8 mouse cellular contexts compared by ENCODE assay signal in genomic region chr7:45759400-45759799, GRCm38 (mm10). TPM values are rescaled to one million over a fixed set of nuclear protein-coding genes. Genes with fewer than 3 reads are reported as not detected.
DNase-seq lines count a peak whose midpoint lies in the region; ATAC-seq and TF ChIP-seq lines count a peak whose summit lies in the region.

No protein-coding gene starts in this region.

- H3K4me3 ChIP-seq in embryonic facial prominence, embryonic 13.5 days = peak overlapping the region; percentile 21
- H3K4me3 ChIP-seq in kidney, embryonic 16.5 days (ENCODE audit: low read length) = peak overlapping the region; percentile 30
- H3K4me3 ChIP-seq in lung, postnatal 0 days (ENCODE audit: low read depth, low read length) = no peak overlapping the region

- DNase-seq in Muller cell, postnatal 12 days (ENCODE audit: inconsistent ontology term) = peak; percentile 66
- DNase-seq in lung, postnatal 0 days (ENCODE audit: low spot score) = peak; percentile 74
- peak; percentile 66 for DNase-seq in thymus, postnatal 0 days (ENCODE audit: low spot score)
- no peak for DNase-seq in yolk sac, embryonic 10.5 days (ENCODE audit: low spot score)
- no peak for DNase-seq in adrenal gland, postnatal 4 days (ENCODE audit: low spot score in 2 of 2)
- DNase-seq in layer of hippocampus, adult 9-10 months (ENCODE audit: low spot score) = no peak

- TF ChIP-seq CTCF in lung, postnatal 0 days (IDR thresholded peaks at IDR 0.05) = peak; percentile 56

- peaks cover 30% of the 10 kb centered on the region for H3K27me3 ChIP-seq in embryonic facial prominence, embryonic 13.5 days
- H3K27me3 ChIP-seq in kidney, embryonic 16.5 days (ENCODE audit: insufficient read depth, low read length) = peaks cover 21% of the 10 kb centered on the region
- H3K27me3 ChIP-seq in lung, postnatal 0 days (replicated peaks; ENCODE audit: insufficient read depth, low read length) = no peaks in the 10 kb centered on the region

- H3K27ac ChIP-seq in embryonic facial prominence, embryonic 13.5 days = peak overlapping the region; percentile 7; the same call in 1 of the 2 replicates
- no peak overlapping the region for H3K27ac ChIP-seq in kidney, embryonic 16.5 days (ENCODE audit: low read length)
- no peak overlapping the region for H3K27ac ChIP-seq in lung, postnatal 0 days (ENCODE audit: low read length)

- H3K4me1 ChIP-seq in embryonic facial prominence, embryonic 13.5 days = peaks cover 12% of the 10 kb centered on the region
- H3K4me1 ChIP-seq in kidney, embryonic 16.5 days (ENCODE audit: insufficient read depth, low read length) = peaks cover 5% of the 10 kb centered on the region; the same call in 1 of the 2 replicates
- no peaks in the 10 kb centered on the region for H3K4me1 ChIP-seq in lung, postnatal 0 days (ENCODE audit: insufficient read depth, low read depth, low read length)

- no peak for ATAC-seq in embryonic facial prominence, embryonic 13.5 days (ENCODE audit: insufficient number of reproducible peaks, insufficient read depth, low FRiP score, low TSS enrichment, low read depth)
- ATAC-seq in kidney, embryonic 16.5 days (ENCODE audit: low FRiP score, low TSS enrichment) = peak; percentile 92
- peak; percentile 96 for ATAC-seq in lung, postnatal 0 days

- 9% methylated on average over 24 of the region's 27 CpGs for WGBS in embryonic facial prominence, embryonic 13.5 days
- 3% methylated on average over 27 of the region's 27 CpGs for WGBS in kidney, embryonic 16.5 days
- 3% methylated on average over 24 of the region's 27 CpGs for WGBS in lung, postnatal 0 days

- no peak for TF ChIP-seq EP300 in lung, postnatal 0 days (IDR thresholded peaks at IDR 0.05)

- no peaks in the 10 kb centered on the region for H3K36me3 ChIP-seq in embryonic facial prominence, embryonic 13.5 days
- no peaks in the 10 kb centered on the region for H3K36me3 ChIP-seq in kidney, embryonic 16.5 days (ENCODE audit: insufficient read depth, low read length)
- H3K36me3 ChIP-seq in lung, postnatal 0 days (ENCODE audit: insufficient read depth, low read length) = no peaks in the 10 kb centered on the region

- peak overlapping the region; percentile 53 for H3K4me2 ChIP-seq in embryonic facial prominence, embryonic 13.5 days
- peak overlapping the region; percentile 53 for H3K4me2 ChIP-seq in kidney, embryonic 16.5 days (replicated peaks; ENCODE audit: low read depth, low read length)
- H3K4me2 ChIP-seq in lung, postnatal 0 days (replicated peaks; ENCODE audit: low read depth, low read length) = peak overlapping the region; percentile 29; the same call in 1 of the 2 replicates

- no peaks in the 10 kb centered on the region for H3K9me3 ChIP-seq in embryonic facial prominence, embryonic 13.5 days
- no peaks in the 10 kb centered on the region for H3K9me3 ChIP-seq in kidney, embryonic 16.5 days (ENCODE audit: low read length)
- H3K9me3 ChIP-seq in lung, postnatal 0 days (ENCODE audit: low read length) = no peaks in the 10 kb centered on the region

- peak overlapping the region; percentile 57 for H3K9ac ChIP-seq in embryonic facial prominence, embryonic 13.5 days
- peak overlapping the region; percentile 54 for H3K9ac ChIP-seq in kidney, embryonic 16.5 days (replicated peaks; ENCODE audit: low read length)
- no peak overlapping the region for H3K9ac ChIP-seq in lung, postnatal 0 days (replicated peaks; ENCODE audit: low read depth)

RNA-seq across cellular contexts. Expression of gene Lmtk3, which starts 24.1 kb away (rescaled TPM):
- 4.1 and 4.2 TPM in 2 replicates for polyA plus RNA-seq in embryonic facial prominence, embryonic 13.5 days (2015; fragmentation: Nextera tagmentation; extraction: Ambion mirVana)
- polyA plus RNA-seq in kidney, embryonic 16.5 days (2015; fragmentation: Nextera tagmentation; extraction: Ambion mirVana) = 1.3 and 1.8 TPM in 2 replicates
- polyA plus RNA-seq in lung, postnatal 0 days (2015; fragmentation: Nextera tagmentation; extraction: Ambion mirVana) = 0.10 and 0.11 TPM in 2 replicates
- polyA plus RNA-seq in thymus, postnatal 0 days (2015; fragmentation: Nextera tagmentation; extraction: Ambion mirVana) = not detected in 2 replicates
- total RNA-seq in adrenal gland, postnatal 4 days (2021) = 10 to 100 TPM; 17.2 to 18.8 TPM

RNA-seq across cellular contexts. Expression of gene Sult2b1, which starts 25.1 kb away (rescaled TPM):
- 7.7 and 8.4 TPM in 2 replicates for polyA plus RNA-seq in embryonic facial prominence, embryonic 13.5 days (2015; fragmentation: Nextera tagmentation; extraction: Ambion mirVana)
- 1.9 and 2.5 TPM in 2 replicates for polyA plus RNA-seq in kidney, embryonic 16.5 days (2015; fragmentation: Nextera tagmentation; extraction: Ambion mirVana)
- polyA plus RNA-seq in lung, postnatal 0 days (2015; fragmentation: Nextera tagmentation; extraction: Ambion mirVana) = 3.2 and 3.7 TPM in 2 replicates
- 4.1 and 5.8 TPM in 2 replicates for polyA plus RNA-seq in thymus, postnatal 0 days (2015; fragmentation: Nextera tagmentation; extraction: Ambion mirVana)
- total RNA-seq in adrenal gland, postnatal 4 days (2021) = 1 to 10 TPM in 1 of 2 experiments, under 1 TPM in 1; 0.64 to 1.0 TPM

RNA-seq across cellular contexts. Expression of gene Spaca4, which starts 33.8 kb away (rescaled TPM):
- not detected in 2 replicates for polyA plus RNA-seq in embryonic facial prominence, embryonic 13.5 days (2015; fragmentation: Nextera tagmentation; extraction: Ambion mirVana)
- polyA plus RNA-seq in kidney, embryonic 16.5 days (2015; fragmentation: Nextera tagmentation; extraction: Ambion mirVana) = not detected in 2 replicates
- polyA plus RNA-seq in lung, postnatal 0 days (2015; fragmentation: Nextera tagmentation; extraction: Ambion mirVana) = not detected in 2 replicates
- polyA plus RNA-seq in thymus, postnatal 0 days (2015; fragmentation: Nextera tagmentation; extraction: Ambion mirVana) = not detected in 2 replicates
- total RNA-seq in adrenal gland, postnatal 4 days (2021) = not detected

RNA-seq across cellular contexts. Expression of gene Fam83e, which starts 38.4 kb away (rescaled TPM):
- 1.4 and 1.5 TPM in 2 replicates for polyA plus RNA-seq in embryonic facial prominence, embryonic 13.5 days (2015; fragmentation: Nextera tagmentation; extraction: Ambion mirVana)
- 1.1 and 1.2 TPM in 2 replicates for polyA plus RNA-seq in kidney, embryonic 16.5 days (2015; fragmentation: Nextera tagmentation; extraction: Ambion mirVana)
- polyA plus RNA-seq in lung, postnatal 0 days (2015; fragmentation: Nextera tagmentation; extraction: Ambion mirVana) = 1.7 and 2.3 TPM in 2 replicates
- polyA plus RNA-seq in thymus, postnatal 0 days (2015; fragmentation: Nextera tagmentation; extraction: Ambion mirVana) = 0.50 and 0.66 TPM in 2 replicates
- total RNA-seq in adrenal gland, postnatal 4 days (2021) = under 1 TPM; 0.45 to 0.62 TPM

RNA-seq across cellular contexts. Expression of gene Sphk2, which starts 41.6 kb away (rescaled TPM):
- polyA plus RNA-seq in embryonic facial prominence, embryonic 13.5 days (2015; fragmentation: Nextera tagmentation; extraction: Ambion mirVana) = 34.4 and 34.9 TPM in 2 replicates
- 36.2 and 36.7 TPM in 2 replicates for polyA plus RNA-seq in kidney, embryonic 16.5 days (2015; fragmentation: Nextera tagmentation; extraction: Ambion mirVana)
- polyA plus RNA-seq in lung, postnatal 0 days (2015; fragmentation: Nextera tagmentation; extraction: Ambion mirVana) = 17.9 and 18.2 TPM in 2 replicates
- 19.8 and 21.8 TPM in 2 replicates for polyA plus RNA-seq in thymus, postnatal 0 days (2015; fragmentation: Nextera tagmentation; extraction: Ambion mirVana)
- 10 to 100 TPM; 30.1 to 33.3 TPM for total RNA-seq in adrenal gland, postnatal 4 days (2021)

Comparison
In these comparisons a context has a peak if more than half of its experiments do, and no peak if none do; other contexts are left out.
1. DNase-seq: peak in Muller cell, postnatal 12 days (single experiment), lung, postnatal 0 days (single experiment) and thymus, postnatal 0 days (single experiment); none in yolk sac, embryonic 10.5 days (single experiment), adrenal gland, postnatal 4 days (0 of 2) and layer of hippocampus, adult 9-10 months (single experiment).
2. Peak in every context shown above with its lines, with median percentiles within 50 percentile points of each other: H3K4me2 ChIP-seq.